Mouse (Mus musculus) liver, postnatal 0 days (tissue): ENCODE measurements at regions not wholly inside any gene's neighbourhood (a gene's known extent, or its start where the extent isn't known, plus 50 kb on each side); places are given as distances from the start of the nearest gene placed in this dataset.

Experiments used
- CTCF ChIP-seq: sonication (generic); IDR thresholded peaks from 2 replicates; pipeline ENCODE4 v1.5.1; 2016; ENCODE audit warnings: antibody characterized with exemption, low read depth
- EP300 ChIP-seq: IDR thresholded peaks from 2 replicates; pipeline ENCODE4 v1.6.1; 2016; ENCODE audit warnings: antibody characterized with exemption, low read depth, mild to moderate bottlenecking

DNA sequence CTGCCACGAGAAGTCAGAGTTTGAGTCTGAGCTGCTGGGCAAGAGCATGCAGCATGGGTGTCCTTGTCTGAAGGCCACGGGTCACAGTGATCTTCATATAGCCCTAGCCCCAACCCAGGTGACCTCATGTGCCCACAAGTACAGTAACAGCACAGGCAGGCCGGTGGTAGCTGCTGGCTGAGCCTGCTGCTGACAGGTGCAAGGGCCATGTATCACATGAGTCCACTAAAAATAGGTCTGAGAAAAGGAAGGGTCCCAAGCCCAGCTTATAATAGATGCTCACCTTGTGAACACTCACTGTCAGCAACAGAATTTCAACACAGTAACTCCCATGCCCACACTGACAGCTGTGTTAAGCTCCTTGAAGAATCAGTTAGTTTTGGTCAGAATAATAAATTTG is 136.8 kb upstream of the 1700056E22Rik start:
- TF ChIP-seq CTCF (no peak), EP300 (no peak)
